Mouse (Mus musculus) neural tube, embryonic 10.5 days (tissue): ENCODE measurements around the gene Opcml.

ENCODE experiments used
- DNase-seq: peaks from one replicate; pipeline ENCODE4 v3.0.0-alpha.2; 2017; ENCODE audit warnings: low spot score; ENCODE audit errors: extremely low spot score

Opcml gene

DNA sequence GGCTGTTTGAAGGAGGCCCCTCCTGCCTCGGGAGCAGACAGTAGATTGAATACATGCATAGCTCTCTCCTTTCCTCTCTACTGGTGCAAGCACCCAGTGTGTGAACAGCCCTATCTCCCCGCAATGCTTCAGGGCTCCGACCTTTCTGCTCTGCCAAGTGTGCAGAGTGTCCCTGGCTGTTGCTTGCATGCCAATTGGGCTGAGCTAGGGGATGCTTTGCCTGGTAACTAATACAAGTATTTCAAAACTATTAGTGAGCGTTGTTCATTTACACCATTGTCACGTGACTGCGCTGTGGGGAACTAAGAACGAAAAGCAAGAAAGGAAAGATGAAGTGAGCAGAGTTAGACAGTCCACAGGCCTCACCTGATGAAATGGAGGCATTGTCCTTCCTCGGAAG is 1101.0 kb downstream of the Opcml start:
- DNase-seq = no peak

DNA sequence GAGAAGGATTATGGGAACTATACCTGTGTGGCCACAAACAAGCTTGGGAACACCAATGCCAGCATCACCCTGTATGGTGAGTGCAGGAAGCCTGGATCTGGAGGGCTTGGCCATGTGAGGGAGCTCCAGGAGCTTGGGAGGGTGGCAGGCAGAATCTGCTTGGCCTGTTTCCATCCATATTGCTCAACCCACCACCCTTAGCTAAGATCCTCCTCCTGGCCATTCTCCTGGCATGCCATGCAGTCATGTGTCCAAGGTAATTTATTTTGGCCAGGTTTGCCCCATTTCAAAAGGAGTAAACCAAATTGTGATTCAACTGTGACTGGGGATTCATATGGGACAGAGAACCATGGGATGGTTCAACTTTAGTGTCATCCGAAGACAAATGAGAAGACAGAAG is 1112.7 kb downstream of the Opcml start:
- DNase-seq = no peak

DNA sequence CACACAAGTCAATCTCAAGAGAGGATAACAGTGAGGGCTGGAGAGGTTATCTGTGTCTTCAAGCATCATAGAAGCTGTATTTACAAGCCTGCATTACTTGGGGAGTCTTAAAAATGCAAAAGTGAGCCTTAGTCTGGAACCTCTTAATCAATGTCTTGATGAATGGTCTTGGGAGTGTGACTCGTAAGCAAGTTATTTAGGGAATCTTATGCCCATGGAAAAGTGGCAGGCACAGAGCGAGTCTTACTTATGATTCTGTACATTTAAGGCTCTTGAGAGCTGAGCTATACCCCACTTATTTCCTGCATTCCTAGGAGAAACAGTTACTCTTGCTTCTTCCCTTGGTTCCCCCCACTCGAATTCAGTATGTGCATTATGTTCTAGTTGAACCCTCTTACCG is 1119.2 kb downstream of the Opcml start:
- no peak for DNase-seq

DNA sequence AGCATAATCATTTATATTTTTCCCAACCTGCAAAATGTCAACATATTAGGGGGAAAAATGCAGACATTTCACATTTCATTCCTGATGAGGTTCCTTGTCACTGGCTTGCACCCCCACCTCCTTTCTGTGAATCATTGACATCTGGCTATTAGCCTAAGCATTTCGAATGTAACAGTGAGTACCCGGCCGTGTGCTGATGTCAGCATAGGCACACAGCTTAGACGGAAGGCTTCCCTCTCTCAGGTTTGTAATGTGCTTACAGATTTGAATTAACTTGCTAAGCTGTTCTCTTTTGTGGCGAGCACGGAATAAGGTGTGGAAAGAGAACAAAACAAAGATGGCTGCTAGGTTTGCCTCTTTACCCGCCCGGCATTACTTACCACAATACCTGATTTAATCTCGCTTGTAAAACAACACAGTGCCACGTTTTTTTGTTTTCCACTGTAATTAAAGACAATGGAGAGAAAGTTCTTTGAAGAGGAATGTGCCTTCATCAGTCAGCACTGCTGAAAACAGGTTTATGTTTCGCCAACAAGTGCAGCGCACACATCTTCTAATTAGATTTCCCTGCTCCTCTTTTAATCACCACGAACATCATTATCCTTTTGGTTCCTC is 1121.1 kb downstream of the Opcml start:
- no peak for DNase-seq

DNA sequence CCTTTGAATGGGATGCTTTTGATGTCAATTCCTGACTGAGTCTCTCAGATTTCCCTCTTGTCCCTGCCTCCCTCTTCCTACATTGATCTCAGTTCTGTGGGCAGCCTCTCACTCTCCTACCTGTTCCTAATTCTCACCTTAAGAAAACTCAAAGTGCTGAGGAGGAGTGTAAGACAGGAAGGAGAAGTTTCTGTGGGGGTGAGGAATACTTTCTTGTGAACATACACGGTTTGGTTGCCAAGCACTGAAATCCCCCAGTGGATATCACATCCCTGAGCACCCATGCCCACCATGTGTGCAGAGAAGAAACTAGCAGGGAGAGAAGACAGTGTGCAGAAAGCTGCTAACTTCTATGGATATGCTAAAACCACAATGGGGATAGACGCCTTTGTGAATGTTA is 1141.5 kb downstream of the Opcml start:
- no peak for DNase-seq

DNA sequence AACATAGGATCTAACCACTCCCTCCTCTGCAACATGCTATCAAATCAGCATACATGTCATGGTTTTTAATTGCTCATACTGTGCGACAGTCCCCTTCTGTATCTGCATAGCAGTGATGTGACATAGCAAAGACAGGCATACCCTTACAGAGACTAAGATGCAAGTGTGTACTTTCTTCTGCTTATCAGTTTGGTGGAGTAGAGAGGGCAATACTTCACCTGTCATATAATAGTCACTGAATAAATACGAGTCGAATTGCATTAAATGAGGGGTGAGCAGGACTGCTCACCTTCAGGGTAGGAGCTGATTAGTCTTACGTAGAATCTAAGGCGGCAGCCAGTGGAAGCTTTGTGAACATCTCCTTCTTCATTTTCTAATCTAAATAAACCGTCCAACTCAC is 1146.6 kb downstream of the Opcml start:
- no peak for DNase-seq

DNA sequence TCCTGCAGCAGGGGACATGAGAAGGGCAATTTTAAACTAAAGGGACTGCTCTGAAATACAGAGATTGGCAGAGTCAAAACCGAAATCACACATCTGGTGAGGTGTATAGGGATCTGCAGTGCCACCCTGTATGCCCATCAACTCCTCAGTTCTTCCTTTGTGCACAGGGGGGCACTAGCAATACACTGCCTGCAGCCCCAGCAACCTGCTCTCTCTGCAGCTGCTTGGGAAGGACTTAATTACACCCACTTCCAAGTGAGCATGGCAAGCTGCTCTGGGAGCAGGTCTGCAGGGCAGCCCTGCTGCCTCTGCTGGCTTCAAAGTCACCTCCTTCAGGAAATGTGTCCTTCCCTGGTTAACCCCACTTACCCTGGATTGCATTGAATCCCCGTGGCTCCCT is 1147.4 kb downstream of the Opcml start:
- no peak for DNase-seq

DNA sequence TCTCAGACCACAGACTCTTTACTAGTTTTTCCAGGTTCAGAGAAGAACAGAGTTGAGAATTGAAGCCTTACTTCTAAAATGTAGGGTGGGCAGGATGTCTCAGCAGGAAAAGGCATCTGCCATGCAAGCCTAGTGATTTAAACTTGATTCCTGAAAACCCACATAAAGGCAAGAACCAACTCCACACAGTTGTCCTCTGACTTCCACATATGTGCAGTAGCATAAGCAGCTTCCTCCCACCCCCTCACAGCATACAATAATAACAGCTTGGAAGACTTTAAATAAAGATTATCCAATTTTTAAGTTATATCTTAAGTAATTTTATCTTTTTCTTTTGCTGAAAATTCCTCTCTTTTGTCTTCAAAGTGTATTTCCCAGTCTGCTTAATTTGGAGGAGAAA is 1150.3 kb downstream of the Opcml start:
- DNase-seq = no peak

DNA sequence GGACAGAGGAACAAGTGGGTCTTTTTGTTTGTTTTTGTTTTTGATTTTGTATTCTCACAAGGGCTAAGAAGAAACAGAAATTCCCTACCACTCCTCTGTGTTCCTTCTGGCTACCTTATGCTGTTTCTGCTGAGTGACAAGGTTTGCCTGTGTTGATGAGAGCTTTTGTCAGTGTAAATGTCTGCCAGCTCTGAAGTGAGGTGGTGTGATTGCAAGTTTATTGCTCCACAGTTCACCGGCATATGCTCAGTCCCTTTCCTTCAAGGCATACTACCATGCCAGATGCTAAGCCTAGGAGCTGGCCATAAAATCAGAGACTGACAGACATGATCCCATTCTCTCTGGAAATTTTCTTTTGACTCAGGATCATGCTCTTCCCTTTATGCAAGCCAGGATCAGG is 1178.9 kb downstream of the Opcml start:
- DNase-seq = no peak
